Mouse (Mus musculus): Measurements from ENCODE around the gene Elovl4. TPM values are rescaled to one million over a fixed set of nuclear protein-coding genes. Genes with fewer than 3 reads are reported as not detected.

Elovl4 gene
- polyA plus RNA-seq, 1 experiment from 2014 or later = 20.1 TPM

DNA sequence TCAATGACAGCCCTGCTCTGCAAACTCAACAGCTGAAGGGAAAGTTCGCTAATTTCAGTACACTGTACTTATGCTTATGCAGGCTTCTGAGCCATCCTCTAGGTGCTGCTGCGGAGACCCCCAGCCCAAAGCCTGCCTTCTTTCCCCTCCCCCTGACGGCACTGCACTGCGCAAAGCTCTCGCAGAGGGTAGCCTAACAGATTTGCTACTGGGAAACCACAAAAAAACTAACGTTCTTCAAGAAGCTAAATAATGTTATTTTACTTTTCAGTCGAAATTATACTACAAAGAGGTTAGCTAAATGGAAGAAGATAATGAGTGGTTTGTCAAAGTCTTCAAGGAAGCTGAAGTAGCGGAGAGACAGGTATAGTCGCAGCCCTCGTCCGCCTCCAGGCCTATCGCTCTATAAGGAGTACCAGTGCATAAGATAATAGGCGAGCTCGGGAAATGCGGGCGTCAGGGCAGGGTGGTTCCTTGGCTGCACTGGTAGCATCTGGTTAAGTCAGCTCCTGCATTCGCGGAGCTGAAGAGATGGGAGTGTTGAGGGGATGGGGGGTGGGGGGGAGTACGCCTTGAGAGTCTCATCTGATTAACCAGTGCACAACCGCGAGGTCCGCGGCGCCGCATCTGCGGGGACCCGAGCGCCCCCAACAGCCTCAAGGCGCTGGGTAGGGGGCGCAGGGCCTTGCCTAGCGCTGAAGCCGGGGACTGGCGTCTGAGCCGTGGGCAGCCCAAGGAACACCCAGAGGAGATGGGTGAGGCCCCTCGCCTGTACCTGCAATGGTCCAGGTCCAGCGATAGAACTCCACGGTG, 707 bp downstream of the Elovl4 start:
- Histone ChIP-seq H3K27me3 (peaks cover 15% of the 10 kb centered on the region), H3K36me3 (no peaks in the 10 kb centered on the region), H3K4me1 (replicated peaks) (peaks cover 10% of the 10 kb centered on the region), H3K4me3 (replicated peaks) (peak overlapping the region; percentile 68), H3K9me3 (no peaks in the 10 kb centered on the region), H3K9ac (replicated peaks) (peak overlapping the region; percentile 73), H3K4me2 (peak overlapping the region; percentile 94), H3K27ac (peak overlapping the region; percentile 66; the same call in 1 of the 2 replicates)
- under 1% methylated on average over 37 of the region's 37 CpGs for whole genome bisulfite sequencing
- peak; percentile 80 for ATAC-seq (ENCODE audit: insufficient number of reproducible peaks, insufficient read depth, low FRiP score, low TSS enrichment, low read depth)

- Histone ChIP-seq H3K36me3 (no peaks in the 10 kb centered on the region), H3K9ac (replicated peaks) (peak overlapping the region; percentile 73; the same call in 1 of the 2 replicates), H3K9me3 (no peaks in the 10 kb centered on the region), H3K27me3 (peaks cover 15% of the 10 kb centered on the region), H3K4me1 (replicated peaks) (peaks cover 10% of the 10 kb centered on the region), H3K4me3 (replicated peaks) (peak overlapping the region; percentile 68), H3K4me2 (peak overlapping the region; percentile 94), H3K27ac (no peak overlapping the region)
- ATAC-seq (ENCODE audit: insufficient number of reproducible peaks, insufficient read depth, low FRiP score, low TSS enrichment, low read depth) = no peak
- WGBS = 60% methylated on average over 13 of the region's 13 CpGs
Measured at GRCm38 (mm10) chr9:83804341-83804740, 1.7 kb downstream of the Elovl4 start.

DNA sequence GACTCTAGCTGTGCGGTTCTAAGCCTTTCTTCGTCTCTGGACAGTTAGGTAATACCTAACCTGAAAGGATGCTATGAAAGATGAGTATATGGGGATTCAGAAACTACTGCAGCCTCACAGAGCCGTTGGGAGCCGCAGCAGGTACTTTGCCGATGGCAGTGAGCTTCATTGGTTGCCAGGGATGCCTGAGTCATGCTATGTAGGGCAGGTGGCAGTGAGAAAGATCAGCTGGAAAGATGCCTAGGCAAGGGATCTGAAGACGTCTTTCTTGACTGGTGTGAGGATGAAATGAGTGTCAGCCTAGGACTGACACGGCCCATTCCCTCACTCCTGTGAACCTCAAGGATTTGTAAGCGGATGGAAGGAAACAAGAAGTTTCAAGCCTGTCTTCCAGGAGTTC, 8.2 kb downstream of the Elovl4 start:
- no peak overlapping the region for H3K4me2 ChIP-seq
- no peak for ATAC-seq (ENCODE audit: insufficient number of reproducible peaks, insufficient read depth, low FRiP score, low TSS enrichment, low read depth)
- H3K4me3 ChIP-seq (replicated peaks) = no peak overlapping the region
- H3K27me3 ChIP-seq = no peaks in the 10 kb centered on the region
- 86% methylated on average over 8 of the region's 8 CpGs for WGBS
- no peaks in the 10 kb centered on the region for H3K9me3 ChIP-seq
- H3K27ac ChIP-seq = no peak overlapping the region
- no peak overlapping the region for H3K9ac ChIP-seq (replicated peaks)
- no peaks in the 10 kb centered on the region for H3K4me1 ChIP-seq (replicated peaks)
- no peaks in the 10 kb centered on the region for H3K36me3 ChIP-seq

DNA sequence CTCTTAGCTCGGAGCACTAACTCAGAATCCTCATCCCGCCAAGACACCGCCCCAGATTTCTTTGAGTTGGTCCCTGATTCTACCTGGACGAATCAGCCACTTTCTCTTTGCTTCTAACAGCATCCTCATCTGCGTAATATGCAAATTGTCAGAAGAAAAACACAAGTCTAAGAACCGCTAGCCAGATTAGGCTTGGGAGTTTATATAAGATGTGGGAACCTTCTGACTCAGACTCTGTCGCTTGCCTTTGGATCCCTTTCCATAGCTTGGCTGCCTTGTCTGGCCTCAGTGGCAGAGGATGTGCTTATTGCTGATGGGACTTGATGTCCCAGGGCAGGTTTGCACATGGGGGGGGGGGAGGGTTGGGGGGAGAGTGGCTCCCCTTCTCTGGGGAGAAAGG, 9.2 kb downstream of the Elovl4 start:
- Histone ChIP-seq H3K9ac (replicated peaks) (no peak overlapping the region), H3K4me2 (no peak overlapping the region), H3K27me3 (no peaks in the 10 kb centered on the region), H3K4me3 (replicated peaks) (no peak overlapping the region), H3K27ac (no peak overlapping the region), H3K36me3 (no peaks in the 10 kb centered on the region), H3K4me1 (replicated peaks) (no peaks in the 10 kb centered on the region), H3K9me3 (no peaks in the 10 kb centered on the region)
- 94% methylated on average over 7 of the region's 7 CpGs for WGBS
- no peak for ATAC-seq (ENCODE audit: insufficient number of reproducible peaks, insufficient read depth, low FRiP score, low TSS enrichment, low read depth)

DNA sequence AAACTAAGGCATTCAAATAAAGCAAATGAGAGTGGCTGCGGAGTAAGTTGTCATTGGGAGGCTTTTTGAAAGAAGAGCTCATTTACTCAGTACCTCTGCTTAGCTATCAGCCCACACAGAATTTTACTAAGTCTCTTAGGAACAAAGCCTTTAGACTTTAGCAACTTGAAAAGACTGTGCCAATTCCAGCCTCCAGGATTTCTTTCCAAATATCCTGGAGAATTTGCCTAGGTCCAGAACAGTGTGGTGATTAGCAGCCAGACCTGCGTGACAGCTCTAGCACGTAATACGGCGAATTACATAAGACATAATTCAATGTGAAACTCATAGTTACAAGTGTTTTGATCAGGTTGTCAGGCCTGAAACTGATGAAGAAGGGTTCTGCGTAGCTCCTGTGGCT, 16.8 kb downstream of the Elovl4 start:
- 95% methylated on average over 6 of the region's 6 CpGs for WGBS
- Histone ChIP-seq H3K4me1 (replicated peaks) (no peaks in the 10 kb centered on the region), H3K36me3 (peaks cover 10% of the 10 kb centered on the region; the same call in 1 of the 2 replicates), H3K9me3 (no peaks in the 10 kb centered on the region), H3K4me3 (replicated peaks) (no peak overlapping the region), H3K27me3 (no peaks in the 10 kb centered on the region), H3K4me2 (no peak overlapping the region), H3K27ac (no peak overlapping the region), H3K9ac (replicated peaks) (no peak overlapping the region)
- ATAC-seq (ENCODE audit: insufficient number of reproducible peaks, insufficient read depth, low FRiP score, low TSS enrichment, low read depth) = no peak

- no peaks in the 10 kb centered on the region for H3K4me1 ChIP-seq (replicated peaks)
- H3K27me3 ChIP-seq = no peaks in the 10 kb centered on the region
- no peak overlapping the region for H3K9ac ChIP-seq (replicated peaks)
- H3K36me3 ChIP-seq = peaks cover 26% of the 10 kb centered on the region
- no peak overlapping the region for H3K27ac ChIP-seq
- no peak overlapping the region for H3K4me2 ChIP-seq
- ATAC-seq (ENCODE audit: insufficient number of reproducible peaks, insufficient read depth, low FRiP score, low TSS enrichment, low read depth) = no peak
- 53% methylated on average over 1 of the region's 1 CpGs for WGBS
- no peaks in the 10 kb centered on the region for H3K9me3 ChIP-seq
- no peak overlapping the region for H3K4me3 ChIP-seq (replicated peaks)
Measured at GRCm38 (mm10) chr9:83785501-83785900, 20.6 kb downstream of the Elovl4 start.

DNA sequence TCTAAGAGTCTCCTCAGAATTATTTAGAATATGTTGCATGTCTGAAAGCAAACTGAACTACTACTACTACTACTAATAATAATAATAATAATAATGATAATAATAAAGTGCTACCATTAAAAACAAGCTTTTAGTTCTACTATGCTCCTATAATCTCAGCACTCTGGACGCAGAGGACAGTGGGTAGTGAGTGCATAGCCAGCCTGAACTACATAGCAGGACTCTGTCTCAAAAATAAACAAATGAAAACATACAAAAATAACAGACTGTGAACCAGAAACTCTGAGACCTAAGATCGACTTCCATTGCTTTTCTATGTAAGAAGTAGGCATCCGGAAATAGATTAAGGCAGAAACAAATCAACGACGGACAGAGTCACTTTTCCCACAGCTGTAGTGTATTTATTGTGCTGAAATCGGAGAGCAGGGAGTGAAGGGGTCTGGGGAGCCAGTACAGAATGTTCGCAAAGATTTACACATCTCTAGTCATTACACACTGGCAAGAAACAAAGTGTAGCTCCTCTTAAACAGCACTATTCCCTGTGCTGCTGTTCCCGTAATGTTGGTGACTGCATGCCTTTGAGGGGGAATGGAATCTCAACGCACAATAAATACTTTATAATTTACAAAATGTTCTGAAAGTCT, 27.6 kb downstream of the Elovl4 start:
- peaks cover 21% of the 10 kb centered on the region for H3K36me3 ChIP-seq
- H3K27me3 ChIP-seq = no peaks in the 10 kb centered on the region
- H3K9me3 ChIP-seq = no peaks in the 10 kb centered on the region
- no peak overlapping the region for H3K27ac ChIP-seq
- 64% methylated on average over 9 of the region's 9 CpGs for WGBS
- ATAC-seq (ENCODE audit: insufficient number of reproducible peaks, insufficient read depth, low FRiP score, low TSS enrichment, low read depth) = no peak
- no peak overlapping the region for H3K4me3 ChIP-seq (replicated peaks)
- no peak overlapping the region for H3K4me2 ChIP-seq
- H3K9ac ChIP-seq (replicated peaks) = no peak overlapping the region
- H3K4me1 ChIP-seq (replicated peaks) = no peaks in the 10 kb centered on the region

DNA sequence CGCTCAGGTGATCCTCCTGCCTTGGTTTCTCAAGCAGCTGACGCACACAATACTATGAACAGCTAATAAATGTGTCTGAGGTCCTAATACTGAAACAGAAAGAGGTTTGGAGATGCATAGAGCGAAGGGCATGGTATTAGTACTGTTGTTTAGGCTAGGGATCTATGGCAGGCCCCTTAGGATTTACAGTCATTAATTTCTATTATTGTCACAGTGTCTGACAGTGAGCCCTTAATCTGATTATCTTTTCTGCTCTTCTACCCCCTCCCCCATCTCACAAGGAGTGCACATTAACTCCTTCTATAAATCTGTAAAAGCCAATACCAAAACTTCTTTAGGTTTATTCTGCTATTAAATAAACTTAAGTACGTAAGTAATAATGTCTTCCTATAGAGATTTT, 44.8 kb downstream of the Elovl4 start:
- Histone ChIP-seq H3K4me1 (replicated peaks) (no peaks in the 10 kb centered on the region), H3K36me3 (no peaks in the 10 kb centered on the region), H3K4me2 (no peak overlapping the region), H3K4me3 (replicated peaks) (no peak overlapping the region), H3K27ac (no peak overlapping the region), H3K27me3 (no peaks in the 10 kb centered on the region), H3K9ac (replicated peaks) (no peak overlapping the region), H3K9me3 (no peaks in the 10 kb centered on the region)
- 81% methylated on average over 4 of the region's 4 CpGs for WGBS
- no peak for ATAC-seq (ENCODE audit: insufficient number of reproducible peaks, insufficient read depth, low FRiP score, low TSS enrichment, low read depth)

- peaks cover 3% of the 10 kb centered on the region; the same call in 1 of the 2 replicates for H3K4me1 ChIP-seq (replicated peaks)
- no peaks in the 10 kb centered on the region for H3K36me3 ChIP-seq
- H3K4me2 ChIP-seq = no peak overlapping the region
- H3K27ac ChIP-seq = no peak overlapping the region
- no peaks in the 10 kb centered on the region for H3K9me3 ChIP-seq
- H3K27me3 ChIP-seq = no peaks in the 10 kb centered on the region
- no peak overlapping the region for H3K4me3 ChIP-seq (replicated peaks)
- WGBS = 82% methylated on average over 2 of the region's 2 CpGs
- H3K9ac ChIP-seq (replicated peaks) = no peak overlapping the region
- no peak for ATAC-seq (ENCODE audit: insufficient number of reproducible peaks, insufficient read depth, low FRiP score, low TSS enrichment, low read depth)
Measured at GRCm38 (mm10) chr9:83731877-83732276, 74.2 kb downstream of the Elovl4 start.

DNA sequence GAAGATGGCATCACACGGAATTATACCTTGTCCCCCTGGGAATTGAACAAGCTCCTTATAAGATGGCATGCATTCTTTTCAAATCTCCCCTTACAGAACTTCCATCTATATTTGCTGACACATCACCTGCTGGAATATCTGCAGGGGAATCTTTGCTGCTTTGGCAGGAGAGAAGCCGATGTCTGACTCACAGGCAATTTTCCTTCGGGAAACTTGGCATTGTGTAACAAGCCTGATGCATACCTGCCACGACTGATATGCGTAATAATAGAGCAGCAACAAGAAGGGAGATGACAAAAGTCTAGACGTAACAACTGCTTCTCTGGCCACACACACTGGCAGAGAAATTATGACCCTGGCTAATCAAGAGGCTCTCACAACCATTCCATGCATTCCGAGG, 75.2 kb downstream of the Elovl4 start:
- 69% methylated on average over 7 of the region's 7 CpGs for WGBS
- no peak overlapping the region for H3K4me2 ChIP-seq
- no peaks in the 10 kb centered on the region for H3K9me3 ChIP-seq
- H3K27me3 ChIP-seq = no peaks in the 10 kb centered on the region
- no peak overlapping the region for H3K27ac ChIP-seq
- no peak overlapping the region for H3K9ac ChIP-seq (replicated peaks)
- H3K36me3 ChIP-seq = no peaks in the 10 kb centered on the region
- H3K4me3 ChIP-seq (replicated peaks) = no peak overlapping the region
- no peak for ATAC-seq (ENCODE audit: insufficient number of reproducible peaks, insufficient read depth, low FRiP score, low TSS enrichment, low read depth)
- peaks cover 4% of the 10 kb centered on the region; the same call in 1 of the 2 replicates for H3K4me1 ChIP-seq (replicated peaks)
